Mouse (Mus musculus): ENCODE results near the gene Olfr152.

Olfr152 gene

DNA sequence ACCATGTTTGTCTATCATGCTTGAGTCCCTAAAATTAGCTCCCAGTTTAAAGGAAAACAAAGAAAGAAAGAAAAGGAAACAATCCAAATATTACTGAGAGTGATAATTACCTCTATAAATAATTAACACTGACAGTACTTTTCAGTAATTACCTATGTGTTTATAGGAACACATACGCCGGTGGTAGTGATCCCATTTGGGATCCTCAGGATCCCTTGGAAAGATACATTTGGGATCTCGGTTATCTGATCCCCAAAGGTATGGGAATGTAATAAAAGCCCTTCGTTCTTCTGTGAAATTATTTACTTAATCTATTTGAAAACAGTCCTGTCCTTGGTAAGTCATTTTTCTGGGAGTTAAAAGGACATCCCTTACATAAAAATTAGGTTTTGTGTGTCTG, at the start of gene Olfr152:
Gene Olfr152 (plus strand): TSS at position 301 of the 400 bp plus-strand sequence.
- DNase-seq (ENCODE audit: low spot score in 2 of 2), result no peak

DNA sequence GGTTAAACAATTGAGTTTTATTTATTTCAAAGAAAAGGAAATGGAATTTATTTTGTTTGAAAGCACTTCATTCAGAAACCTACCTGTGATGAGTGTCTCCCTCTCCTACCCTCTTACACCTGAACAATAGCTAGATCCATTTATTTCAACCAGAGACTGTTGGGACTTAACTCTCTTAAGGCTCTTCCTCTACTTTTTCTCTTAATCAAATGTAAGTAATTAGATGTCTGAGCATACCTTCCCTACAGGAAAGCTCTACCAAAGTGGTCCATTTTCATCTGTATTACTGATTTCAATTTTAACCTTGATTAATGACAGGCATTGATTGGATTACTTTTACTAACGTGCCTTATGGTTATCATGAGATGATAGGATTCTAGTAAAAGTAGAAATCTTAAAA, 39.4 kb upstream of the Olfr152 start, which contains the start of gene Olfr1138:
Gene Olfr1138 (minus strand): TSS at position 101 of the 400 bp plus-strand sequence.
- no peak for DNase-seq (ENCODE audit: low spot score in 2 of 2)

DNA sequence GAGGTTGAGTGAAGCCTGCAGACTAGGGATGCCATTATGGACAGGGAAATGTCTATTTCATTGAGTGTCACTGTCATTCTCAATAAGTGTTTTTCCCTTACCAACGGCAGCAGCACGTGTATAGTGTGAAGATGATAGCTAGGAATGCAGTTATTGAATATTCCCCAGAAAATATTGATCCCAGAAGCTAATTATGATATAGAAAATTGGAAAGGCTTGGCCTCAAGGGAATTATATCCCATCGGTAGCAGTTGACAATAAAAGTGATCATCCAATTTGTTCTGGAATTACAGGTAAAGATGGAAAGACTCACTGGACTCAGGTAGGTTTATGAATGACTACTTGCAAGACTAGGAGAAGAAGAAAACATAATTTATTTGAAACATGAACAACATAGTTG, 35.8 kb upstream of the Olfr152 start, which contains the start of gene Olfr1140:
Gene Olfr1140 (plus strand): TSS at position 301 of the 400 bp plus-strand sequence.
- no peak for DNase-seq (ENCODE audit: low spot score in 2 of 2)

DNA sequence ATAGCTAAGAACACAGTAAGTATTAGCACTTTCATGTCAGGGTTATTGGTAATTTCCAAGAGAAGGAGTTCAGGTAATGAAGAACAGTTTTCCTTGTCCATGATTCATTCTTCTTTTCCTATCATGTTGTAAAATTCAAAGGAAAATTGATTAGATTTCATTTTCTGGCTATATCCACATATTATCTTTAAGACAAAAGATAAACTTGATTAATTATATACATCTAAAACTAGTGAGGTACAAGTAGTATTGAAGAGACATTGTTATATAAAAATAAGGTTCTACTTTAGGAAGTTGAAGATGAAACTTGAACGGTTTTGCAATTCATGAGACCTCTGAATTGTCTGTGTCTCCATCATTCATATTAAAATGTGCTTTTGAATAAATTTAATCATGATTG, 25.4 kb upstream of the Olfr152 start, which contains the start of gene Olfr1141:
Gene Olfr1141 (minus strand): TSS at position 101 of the 400 bp plus-strand sequence.
- DNase-seq (ENCODE audit: low spot score in 2 of 2), result no peak

DNA sequence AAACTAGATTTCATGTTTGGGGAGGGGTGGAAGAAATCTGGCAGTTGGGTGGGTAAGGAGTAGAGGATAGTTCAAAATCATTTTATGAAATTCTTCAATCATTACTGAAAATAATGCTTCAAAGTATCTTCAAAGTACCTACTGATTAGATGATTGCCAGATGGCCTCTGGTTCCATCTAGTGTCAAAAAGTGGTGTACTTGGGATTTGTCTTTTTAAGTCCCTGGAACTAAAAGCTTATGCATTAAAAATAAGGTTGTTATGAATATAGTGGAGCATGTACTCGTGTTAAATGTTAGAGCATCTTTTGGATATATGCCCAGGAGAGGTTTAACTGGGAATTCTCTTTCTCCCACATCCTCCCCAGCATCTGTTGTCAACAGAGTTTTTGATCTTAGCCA, 3.1 kb upstream of the Olfr152 start:
- DNase-seq (ENCODE audit: low spot score in 2 of 2), result no peak

DNA sequence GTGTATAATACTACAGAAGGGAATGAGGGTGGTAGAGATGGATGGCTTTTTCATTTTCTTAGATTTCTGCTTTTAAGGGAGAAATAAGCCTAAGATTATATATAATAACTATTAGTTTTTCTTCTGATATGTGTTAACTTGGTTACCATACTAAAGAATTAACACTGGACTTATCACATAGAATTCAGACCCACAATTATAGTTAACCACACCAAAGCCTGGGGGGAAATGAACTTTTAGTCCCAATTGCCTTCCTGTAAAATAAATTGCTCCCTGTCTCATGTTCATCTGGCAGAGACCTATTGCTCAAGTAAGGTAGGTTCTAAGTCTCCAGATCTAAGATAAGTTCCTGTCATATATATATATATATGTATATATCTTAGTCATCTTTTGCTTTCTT, 21.0 kb downstream of the Olfr152 start, which contains the start of gene Olfr1143:
Gene Olfr1143 (plus strand): TSS at position 301 of the 400 bp plus-strand sequence.
- DNase-seq (ENCODE audit: low spot score in 2 of 2), result no peak

DNA sequence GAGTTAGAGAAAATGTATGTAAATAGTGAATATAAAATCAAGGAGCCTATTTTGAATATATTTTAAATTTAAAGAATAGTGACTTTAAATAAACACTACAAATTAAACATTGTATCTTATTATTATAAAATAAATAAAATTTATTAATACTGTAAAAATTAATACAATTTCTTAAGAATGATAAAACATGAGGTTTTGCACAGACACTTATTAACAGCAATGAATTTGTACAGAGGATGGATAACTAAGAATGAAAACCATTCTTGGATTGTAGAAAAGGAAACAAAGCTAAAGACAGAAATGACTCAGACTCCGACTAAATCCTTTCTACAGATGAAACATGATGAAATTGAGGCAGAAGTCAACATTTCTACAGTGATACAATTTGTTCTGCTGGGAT, 30.2 kb downstream of the Olfr152 start, which contains the start of gene Olfr1145:
Gene Olfr1145 (plus strand): TSS at position 301 of the 400 bp plus-strand sequence.
- no peak for DNase-seq (ENCODE audit: low spot score in 2 of 2)

DNA sequence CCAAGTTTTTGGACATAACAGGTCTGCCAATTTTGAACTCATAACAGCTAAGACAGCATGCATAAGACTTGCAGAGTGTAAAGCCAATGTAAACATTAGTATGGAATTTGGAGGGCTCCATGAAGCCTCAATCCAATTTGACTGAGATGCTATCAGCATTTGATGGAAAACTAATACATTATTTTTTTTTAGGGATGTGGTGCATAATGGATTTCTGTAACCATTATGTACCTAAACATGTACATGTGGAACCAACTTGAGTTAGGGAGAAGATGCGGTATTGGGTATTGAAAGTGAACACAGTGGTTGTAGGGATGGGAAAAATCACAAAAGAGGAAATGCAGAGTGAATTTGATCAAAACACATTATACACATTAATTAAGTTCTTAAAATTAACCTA, 51.0 kb downstream of the Olfr152 start, which contains the start of gene Olfr1148:
Gene Olfr1148 (plus strand): TSS at position 301 of the 400 bp plus-strand sequence.
- DNase-seq (ENCODE audit: low spot score in 2 of 2), result no peak
